Mouse (Mus musculus) naive thymus-derived CD4-positive, alpha-beta T cell, adult 2 months (primary cell): ENCODE data around the gene Wdr5.

Experiments used
- DNase-seq: peaks from one replicate; pipeline ENCODE4 v3.0.0-alpha.2; 2011; ENCODE audit warnings: low read depth

The Wdr5 gene

DNA sequence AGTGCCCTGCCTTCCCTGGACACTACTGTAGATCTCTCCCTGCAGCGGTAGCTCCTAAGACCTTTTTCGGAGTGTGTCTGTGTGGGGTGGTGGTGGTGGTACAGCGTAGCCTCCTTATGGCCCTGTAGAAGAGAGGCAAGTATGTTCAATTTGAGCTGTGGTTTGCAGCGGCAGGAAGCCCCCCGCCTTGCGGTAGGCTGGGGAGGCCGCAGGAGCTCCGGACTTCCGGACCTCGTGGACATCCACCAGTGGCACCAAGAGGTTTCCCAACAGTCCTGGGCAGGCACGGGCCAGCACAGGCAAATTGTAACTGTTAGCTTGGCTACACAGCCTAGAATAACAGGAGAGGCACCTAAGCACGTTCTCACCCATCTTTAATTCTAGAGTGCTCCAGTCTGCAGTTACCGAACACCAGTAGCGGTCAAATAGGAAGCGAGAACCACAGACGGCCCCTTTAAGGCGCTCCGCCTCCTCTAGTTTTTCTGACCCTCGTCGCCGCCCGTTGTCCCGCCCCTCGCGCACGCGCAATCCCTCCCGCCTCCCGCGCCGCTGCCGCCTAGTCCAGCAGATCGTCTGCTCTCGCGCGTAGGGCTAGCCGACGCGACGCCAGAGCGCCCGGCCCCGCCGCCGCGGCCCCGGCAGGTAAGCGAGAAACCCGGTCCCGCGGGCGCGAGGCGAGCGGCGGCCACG lies at the start of gene Wdr5:
Gene Wdr5, plus strand, starts transcription at position 519 of the 690 bp plus-strand sequence.
- DNase-seq, result peak; percentile 94

DNA sequence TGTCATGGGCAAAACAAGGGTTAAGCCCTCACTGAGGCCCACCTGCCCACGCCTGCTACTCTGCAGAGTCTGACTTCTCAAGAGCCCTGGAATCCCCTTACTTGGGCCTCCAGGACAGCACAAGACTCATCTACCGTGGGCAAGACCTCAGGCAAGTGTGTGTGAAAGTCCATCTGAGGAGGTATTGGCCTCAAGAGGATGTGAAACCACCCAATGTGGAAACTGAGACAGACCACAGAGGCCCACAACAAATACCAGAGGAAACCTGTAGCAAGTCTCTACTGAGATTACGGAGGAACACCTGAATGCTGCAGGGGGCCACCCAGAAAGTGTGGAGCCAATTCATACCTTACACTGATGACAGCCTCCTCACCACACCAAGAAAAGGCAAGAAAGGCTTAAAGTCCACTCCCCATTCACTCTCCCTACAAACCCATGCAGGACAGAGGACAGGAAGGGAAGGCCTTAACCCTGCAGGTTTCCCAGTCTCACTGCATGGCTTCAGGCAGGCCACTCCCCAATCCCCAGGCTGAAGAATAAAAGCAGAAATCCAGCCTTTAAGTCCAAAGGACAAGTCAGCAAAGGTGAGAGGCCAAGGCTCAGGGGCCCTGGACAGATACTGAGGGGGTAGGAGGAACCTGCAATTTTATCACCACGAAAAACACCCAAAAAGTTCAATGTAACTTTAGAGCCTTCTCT lies 45.5 kb upstream of the Wdr5 start:
- DNase-seq, result no peak

DNA sequence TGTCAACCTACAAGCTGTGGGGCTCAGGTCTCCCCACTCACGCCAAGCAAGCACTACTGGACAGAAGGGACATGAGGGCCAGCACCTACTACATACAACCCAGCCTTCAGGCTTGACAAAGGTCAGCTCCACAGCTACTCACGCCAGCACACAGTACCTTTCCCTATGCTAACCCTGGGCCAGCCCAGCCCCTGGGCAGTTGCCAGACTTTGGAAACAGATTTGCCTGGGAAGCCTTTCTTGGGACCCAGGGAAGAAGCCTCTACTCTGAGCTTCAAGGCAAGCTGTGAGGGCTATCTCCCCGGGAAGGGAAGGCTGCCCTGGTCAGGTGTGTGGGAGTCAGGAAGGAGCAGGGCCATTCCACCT lies 45.0 kb upstream of the Wdr5 start:
- no peak for DNase-seq

DNA sequence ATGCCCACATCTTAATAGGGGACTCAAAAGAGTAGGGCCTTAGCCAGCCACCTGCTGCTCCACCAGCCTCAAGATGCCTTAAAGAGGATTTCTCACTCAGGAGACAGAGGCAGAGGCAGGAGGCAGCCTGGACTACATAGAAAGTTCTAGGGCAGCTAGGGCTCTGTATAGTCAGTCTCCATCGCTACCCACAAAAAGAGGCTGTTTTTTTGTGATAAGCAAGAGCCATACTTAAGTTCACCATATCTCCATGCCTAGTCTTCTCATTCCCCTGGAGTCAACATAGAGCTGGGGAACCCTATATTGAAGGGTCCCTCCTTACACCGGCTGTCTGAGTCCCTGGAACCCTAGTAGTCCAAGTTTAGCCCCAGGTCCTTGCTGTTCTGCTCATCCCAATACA lies 44.4 kb upstream of the Wdr5 start:
- DNase-seq, result no peak

DNA sequence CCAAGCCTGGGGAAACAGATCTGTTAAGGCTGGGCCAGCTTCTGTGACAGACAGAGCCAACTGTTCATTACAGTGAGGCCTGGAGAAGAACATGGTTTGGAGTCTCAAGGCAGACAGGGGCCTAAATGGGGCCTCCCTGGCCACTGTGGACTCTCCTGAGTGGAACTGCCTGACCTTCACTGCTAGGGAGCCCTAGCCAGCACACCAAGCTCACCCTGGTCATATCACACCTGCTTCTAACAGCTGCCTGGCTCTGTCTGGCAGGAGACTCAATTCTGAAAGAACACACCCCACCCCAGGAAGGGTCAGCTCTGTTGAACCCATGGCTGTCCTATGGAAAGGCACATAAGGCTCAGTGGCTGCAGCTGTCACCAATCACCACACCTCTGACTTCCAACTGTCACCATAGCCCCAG lies 43.8 kb upstream of the Wdr5 start:
- DNase-seq, result no peak

DNA sequence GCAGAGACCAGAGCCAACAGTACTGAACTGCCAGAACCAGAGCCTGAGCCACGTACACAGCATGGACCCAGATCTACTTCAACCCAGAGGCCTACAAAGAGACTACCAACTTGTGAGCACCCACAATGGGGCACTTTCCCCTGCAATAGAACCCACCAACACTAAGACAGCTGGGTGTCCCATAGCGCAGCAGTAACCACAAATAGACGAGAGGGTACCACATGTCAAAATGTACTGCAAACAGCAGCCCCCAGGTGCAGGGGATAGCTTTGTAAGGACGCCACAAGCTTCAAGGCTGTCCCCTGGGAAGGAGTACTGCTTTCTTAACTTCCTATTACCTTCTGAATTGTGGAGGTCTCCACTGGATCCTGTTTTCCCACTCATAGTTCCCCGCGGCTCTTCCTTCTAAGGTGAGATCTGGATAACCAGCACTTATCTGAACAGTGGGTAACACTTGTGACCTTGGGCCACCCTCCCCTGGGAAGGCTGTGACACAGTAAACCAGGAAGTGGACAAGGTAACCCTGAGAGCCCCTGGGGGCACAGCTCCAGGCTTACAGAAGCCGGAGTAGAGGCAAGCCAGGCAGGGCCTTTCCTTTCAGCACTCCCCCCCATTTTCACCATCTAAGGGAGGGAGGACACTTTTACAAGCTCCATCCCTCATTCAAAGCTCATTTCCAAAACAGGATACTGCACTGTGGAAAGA lies 41.7 kb upstream of the Wdr5 start:
- DNase-seq, result no peak

DNA sequence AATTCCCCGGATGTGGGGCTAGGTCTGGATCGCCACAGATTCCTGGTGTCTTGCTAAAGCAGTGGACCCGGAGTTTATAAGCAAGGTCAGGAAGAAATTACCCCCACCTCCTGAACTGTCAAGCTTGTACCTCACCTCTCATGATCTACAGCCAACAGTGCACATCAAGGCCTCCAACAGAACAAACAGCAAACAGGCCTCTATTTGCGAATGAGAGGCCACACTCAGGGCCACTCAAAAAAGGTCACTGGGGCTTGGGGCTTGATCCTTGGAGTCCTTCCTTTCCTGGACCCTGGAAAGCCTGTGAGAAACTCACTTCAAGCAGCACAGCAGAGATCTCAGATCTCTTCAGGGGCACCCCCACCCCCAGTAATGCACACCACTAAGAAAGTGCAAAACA lies 41.0 kb upstream of the Wdr5 start:
- no peak for DNase-seq

DNA sequence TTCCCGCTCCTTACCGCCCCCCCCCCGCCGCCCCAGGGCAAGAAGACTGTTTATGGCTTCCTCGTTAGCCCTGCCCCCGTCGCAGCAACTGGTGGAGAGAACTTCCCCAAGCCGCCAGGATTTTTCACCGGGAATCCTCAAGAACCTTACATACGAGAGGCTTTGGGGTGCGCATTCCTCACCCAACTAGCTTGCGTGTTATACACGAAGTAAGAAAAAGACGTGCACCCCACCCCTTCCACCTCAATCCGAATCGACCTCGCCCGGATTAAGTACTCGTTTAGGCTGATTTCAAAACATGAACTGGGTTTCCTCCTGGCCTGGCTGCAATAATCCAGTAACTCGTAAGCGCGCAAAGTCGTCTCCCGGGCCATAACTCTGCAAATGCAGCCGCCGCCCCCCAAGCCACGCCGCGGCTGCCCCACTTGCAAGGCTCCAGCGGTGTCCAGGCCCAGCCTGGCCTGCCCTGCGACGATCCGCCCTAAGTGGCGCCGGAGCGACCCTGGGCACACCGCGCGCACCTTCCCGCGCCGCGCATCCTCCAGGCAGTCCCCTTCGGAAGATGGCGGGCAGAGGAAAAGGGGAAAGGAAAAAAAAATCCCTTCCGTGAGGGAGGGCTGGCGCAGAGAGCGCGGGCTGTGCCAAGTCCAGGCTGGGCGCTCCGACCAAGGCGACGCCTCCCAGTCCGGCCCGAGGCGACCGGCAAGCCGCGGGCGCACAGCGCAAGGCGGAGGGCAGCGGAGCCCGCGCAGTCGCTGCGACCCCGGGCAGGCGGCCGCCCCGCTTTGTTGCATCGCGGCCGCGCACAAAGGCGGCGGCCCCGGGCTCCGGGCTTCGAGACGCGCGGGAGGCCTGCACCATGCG lies 40.1 kb upstream of the Wdr5 start:
- DNase-seq, result peak; percentile 51

DNA sequence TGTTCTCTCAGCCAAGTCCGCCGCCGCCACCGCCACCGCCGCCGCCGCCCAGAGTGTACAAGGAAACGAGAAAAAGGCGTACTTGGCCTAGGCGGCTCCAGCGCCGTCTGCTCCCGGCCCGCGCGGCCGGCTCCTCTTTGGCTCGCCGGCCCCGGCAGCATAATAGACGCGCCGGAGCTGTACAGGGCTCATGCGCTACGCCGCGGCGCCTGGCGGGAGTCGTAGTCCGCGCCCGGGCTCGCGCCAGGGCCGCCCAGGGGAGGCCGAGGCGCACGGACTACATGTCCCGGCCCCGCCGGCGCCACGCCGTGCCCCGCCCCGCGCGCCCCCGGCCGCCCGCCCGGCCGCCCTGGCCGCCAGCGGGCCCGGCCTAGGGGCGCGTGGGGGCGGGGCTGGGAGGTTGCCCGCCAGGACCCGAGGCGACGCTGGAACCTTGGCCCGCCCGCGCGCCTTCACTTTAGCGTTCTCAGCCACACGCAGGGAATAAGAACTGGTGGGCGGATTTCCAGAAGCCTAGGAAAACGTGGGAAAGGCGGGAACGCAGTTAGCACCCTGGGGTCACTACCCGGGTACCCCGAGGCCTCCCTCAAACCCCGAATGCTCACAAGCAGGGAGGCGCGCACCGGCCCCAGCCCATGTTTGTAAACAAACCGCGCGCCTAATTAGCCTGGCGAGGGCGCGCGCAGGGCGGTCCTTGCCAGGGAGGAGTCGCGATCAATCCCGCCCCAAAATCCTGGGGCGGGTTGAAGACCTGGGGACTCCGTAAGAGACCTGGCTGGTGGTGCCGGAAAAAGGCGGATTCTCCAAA lies 39.3 kb upstream of the Wdr5 start:
- DNase-seq, result peak; percentile 89

DNA sequence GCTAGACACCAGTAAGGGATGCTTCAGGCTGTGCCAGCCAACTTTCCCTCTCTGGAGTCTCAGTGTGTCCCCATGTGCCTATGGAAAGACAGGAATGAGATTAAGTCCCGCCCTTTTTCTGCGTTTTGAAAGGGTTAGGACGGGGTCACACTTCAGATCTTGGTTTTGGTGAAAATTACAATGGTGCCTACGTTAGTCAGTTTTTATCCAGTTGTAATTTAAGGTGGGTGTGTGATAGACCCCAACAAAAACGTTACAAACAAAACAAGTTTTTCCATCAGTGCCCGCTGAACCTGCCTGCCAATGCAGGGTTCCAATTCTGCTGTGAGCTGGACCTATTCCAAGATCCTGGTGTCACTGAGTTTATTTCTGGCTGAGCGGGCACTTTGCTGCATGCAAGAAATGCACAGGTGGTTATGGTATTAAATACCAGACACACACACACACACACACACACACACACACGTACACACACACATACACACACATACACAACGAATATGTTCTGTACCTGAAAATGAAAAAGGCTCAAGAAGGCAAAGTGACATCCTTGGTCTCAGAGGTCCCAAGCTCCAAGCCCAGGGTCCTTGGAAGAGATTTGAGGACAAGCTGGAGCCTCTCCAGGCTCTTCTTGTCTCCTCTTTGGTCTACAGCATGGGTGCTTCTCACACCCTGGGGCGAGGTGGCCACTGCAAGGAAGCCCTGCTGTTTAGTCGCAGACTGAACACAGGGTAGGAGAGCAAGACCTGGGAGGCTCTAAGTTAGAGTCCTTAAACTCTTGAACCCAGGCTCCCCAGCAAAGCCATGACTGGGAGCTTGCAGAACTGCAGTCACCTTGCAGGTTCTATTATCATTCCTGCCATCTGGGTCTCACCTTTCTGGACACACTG lies 38.4 kb upstream of the Wdr5 start:
- no peak for DNase-seq

DNA sequence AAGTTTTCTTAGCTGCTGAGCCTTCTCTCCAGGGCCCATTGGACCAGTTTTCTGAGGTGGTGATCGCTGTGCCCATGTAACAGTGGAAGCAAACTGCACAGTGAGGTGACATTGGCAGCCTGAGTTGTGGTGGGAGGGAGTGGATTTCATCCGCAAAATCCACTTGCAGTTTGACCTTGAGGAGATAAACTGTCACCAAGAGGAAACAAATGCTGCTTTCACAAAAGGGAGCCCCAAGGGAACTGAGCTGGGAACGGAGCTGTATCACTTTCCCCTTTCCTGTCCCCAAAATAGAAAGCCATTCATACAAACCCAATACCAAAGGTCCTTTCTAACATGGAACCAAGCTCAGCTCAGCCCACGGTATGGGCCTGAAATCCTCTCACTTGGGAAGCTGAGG lies 35.1 kb upstream of the Wdr5 start:
- no peak for DNase-seq

DNA sequence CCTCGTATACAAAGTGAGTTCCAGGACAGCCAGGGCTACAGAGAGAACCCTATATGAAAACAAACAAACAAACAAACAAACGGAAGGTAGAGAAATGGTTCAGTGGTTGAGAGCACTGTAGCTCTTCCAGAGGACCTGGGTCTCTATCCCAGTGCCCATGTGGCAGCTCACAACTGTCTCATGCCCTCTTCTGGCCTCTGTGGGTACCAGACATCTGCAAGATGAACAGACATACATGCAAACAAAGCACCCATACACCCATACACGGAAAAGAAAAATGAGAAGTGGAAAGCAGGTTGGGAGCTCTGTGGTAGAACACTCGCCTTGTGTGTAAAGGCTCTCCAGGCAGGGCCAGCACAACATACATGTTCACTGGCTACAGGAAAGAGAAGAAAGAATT lies 34.6 kb upstream of the Wdr5 start:
- DNase-seq, result no peak

DNA sequence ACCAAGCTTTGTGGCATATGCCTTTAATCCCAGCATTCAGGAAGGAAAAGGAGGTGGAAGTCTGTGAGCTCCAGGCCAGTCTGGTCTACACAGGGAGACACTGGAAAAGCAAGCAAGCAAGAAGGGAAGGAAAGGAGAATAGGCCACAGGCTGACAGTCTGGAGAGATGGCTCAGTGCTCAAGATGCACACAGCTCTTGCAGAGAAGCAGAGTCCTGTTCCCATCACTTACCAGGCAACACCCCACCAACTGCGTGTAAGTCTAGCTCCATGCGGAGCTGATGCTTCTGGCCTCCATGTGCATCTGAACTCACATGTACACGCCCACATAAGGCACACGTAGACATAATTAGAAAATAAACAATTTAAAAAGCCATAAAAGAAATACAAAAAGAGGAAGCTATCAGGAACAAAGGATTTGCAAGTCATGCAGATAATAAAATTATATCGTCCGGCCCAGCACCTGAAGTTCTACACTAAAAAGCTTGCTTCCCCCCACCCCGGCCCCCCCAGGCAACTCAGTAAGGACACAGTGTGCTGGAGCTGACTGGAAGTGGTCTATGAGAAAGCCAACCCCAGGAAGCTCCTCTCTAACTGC lies 32.6 kb upstream of the Wdr5 start:
- no peak for DNase-seq

DNA sequence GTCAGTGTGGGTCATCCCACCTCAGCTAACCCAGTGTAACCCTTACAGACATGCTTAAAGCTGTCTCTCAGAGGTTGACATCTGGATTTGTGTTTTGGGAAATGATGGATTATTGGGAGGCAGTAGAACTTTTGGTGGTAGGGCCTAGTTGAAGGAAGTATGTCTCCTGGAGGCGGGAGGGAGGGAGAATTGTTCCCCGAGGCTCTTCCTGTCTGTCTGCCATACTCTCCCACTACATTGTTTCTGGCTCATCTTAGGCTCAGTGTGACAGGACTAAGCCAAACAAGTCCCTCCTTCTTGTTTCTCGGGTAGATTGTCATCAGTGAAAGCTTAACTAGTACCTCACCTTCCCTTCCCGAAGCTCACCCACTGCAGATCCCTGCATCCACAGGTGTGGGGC lies 28.2 kb upstream of the Wdr5 start:
- no peak for DNase-seq

DNA sequence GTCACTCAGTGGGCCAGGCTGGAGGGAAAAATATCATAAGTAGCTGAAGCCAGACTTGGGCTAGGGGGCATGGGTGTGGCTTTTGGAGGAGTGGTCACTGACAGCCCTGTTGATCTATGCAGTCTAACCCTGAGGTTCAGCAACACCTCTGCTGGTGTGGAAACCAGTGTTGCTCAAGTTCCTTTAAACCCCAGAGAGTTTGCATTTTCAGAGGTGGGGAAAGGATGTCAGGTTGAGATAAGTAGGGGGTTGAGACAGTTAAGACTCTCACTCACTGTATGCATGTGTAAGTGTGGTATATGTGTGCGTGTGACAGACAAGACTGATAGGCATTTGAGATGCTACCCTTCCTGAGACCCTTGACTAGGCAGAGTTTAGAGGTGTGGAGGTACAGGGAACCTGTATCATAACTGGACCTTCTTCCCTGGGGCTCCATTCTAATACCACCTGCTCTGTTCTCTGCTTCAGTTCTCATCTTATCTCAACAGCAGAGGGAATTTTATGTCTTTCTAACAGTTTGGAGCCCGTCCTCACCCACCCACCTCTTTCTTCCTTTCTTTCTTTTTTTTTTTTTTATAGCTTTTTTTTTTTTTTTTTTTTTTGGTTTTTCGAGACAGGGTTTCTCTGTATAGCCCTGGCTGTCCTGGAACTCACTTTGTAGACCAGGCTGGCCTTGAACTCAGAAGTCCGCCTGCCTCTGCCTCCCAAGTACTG lies 27.5 kb upstream of the Wdr5 start:
- DNase-seq, result no peak

DNA sequence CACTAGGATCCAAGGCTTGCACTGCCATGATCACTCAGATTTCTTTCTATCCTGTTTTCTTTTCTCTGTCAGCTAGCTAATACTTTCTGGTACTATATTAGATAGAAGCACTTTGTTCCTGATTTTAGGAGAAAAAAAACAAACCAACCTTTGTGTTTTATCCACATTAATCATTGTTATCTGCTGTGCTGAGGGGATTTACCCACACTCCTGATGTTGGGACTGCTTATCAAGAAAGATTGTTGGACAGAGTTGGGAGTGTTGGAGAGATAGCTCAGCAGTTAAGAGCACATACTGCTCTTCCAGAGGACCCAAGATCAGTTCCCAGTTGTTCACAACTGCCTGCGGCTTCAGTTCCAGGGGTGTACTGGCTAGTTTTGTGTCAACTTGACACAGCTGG lies 26.6 kb upstream of the Wdr5 start:
- no peak for DNase-seq

DNA sequence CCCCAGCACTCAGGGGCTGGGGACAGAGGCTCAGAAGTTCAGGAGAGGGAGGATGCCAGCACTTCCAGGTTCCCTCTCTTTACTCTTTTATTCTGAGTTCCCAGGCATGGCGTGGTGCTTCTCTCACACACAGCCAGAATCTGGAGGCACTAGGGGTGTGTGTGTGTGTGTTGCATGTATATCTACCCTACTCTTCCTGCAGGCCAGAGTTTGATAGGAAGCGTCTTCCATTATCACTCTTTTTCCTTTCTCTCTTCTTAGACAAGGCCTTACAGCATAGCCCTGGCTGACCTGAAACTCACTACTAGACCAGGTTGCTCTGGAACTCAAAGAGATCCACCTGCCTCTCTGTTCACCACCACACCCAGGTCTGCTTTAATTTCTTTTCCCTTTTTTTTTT lies 24.0 kb upstream of the Wdr5 start:
- DNase-seq, result no peak

DNA sequence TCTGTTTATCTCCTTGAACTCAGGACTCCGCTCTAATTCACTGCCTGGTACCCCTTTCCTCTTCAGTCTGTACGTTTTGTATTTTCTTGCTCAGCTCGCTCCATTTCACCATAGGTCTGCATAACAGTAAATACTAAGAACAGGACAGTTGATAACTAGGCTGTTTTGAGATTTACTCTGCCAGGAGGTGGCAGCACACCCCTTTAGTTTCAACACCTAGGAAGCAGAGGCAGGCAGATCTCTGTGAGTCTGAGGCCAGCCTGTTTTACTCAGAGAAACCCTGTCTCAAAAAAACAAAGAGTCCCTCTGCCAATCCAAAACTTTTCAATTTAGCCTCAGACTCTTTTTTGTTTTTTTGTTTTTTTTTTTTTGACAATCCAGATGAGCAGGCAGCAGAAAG lies 21.0 kb upstream of the Wdr5 start:
- DNase-seq, result peak; percentile 50

DNA sequence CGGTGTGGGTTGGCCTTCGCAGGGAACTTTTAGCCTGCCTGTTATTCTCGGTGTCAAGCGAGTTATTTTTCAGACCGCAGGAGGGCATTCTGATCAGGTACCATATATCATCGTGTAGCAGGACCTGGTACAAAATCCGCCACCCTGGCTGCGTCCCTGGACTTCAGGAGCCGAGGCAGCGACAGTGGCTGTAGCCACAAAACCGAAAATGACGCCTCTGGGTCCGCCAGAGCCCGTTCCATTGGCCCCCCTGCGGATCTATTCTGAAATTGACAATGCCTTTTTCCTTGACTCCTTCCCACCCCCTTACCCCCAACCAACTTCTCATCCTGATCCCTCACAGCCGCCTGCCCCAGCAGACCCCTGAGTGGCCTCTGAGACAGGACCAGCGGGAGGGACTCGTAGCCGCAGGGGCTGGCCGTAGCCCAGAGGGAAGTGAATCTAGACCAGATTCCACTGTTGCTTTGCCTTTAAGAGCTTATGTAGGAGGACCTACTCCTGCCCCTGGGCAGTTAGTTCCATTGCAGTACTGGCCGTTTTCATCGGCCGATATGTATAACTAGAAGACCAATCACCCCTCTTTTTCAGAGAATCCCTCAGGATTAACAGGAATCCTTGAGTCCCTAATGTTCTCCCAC lies 18.4 kb upstream of the Wdr5 start:
- no peak for DNase-seq
